Mouse (Mus musculus): ENCODE data around the gene Gm43738. TPM values are rescaled to one million over a fixed set of nuclear protein-coding genes. Genes with fewer than 3 reads are reported as not detected.

Gm43738 gene
- not detected in 2 replicates for polyA plus RNA-seq (2015; fragmentation: Nextera tagmentation; extraction: Ambion mirVana)

DNA sequence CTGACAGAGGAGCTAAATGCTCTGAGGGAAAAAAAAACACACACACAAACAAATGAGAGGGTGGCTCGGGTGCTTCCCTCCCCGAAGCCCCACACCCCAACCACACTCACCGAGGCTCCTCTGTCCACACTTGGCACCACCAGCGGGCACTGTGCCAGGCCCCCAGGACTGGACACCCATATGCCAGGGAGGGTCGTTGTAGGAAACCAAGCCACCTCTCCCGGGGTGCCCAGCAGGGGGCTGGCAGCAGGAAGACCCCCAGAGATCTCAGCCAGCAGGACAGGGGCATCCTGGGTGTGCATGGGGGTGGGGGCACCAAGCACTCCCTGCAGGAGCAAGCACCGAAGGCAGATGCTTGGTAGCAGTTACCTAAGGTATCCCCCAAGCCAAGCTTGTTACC, at the start of gene Gm43738:
TSS of gene Gm43738 (minus strand) at position 289 of the 400 bp plus-strand sequence.
- H3K36me3 ChIP-seq (ENCODE audit: insufficient read depth, low read length): peaks cover 13% of the 10 kb centered on the region; the same call in 1 of the 2 replicates
- 33% methylated on average over 7 of the region's 7 CpGs for WGBS
- 0 out of 2 replicates have a peak within 1 kb of the TSS, but pooled peaks have one; percentile 57 for H3K27ac ChIP-seq
- no peak for TF ChIP-seq CTCF (IDR thresholded peaks at IDR 0.05; ENCODE audit: low read depth)
- no peak for ATAC-seq (replicated peaks; ENCODE audit: low FRiP score, low read depth)
- H3K9ac ChIP-seq (ENCODE audit: low read depth, low read length): peak within 1 kb of the TSS; percentile 51
- H3K4me3 ChIP-seq (replicated peaks; ENCODE audit: low read depth, low read length): peak within 1 kb of the TSS; percentile 50
- peaks cover 4% of the 10 kb centered on the region; the same call in 1 of the 2 replicates for H3K4me1 ChIP-seq (replicated peaks; ENCODE audit: insufficient read depth, low read length)
- no peak for DNase-seq (ENCODE audit: low spot score)
- no peaks in the 10 kb centered on the region for H3K9me3 ChIP-seq (replicated peaks; ENCODE audit: low read length)
- no peaks in the 10 kb centered on the region for H3K27me3 ChIP-seq (ENCODE audit: insufficient read depth, low read length)
- peak within 1 kb of the TSS; percentile 86 for H3K4me2 ChIP-seq (ENCODE audit: low read length)

DNA sequence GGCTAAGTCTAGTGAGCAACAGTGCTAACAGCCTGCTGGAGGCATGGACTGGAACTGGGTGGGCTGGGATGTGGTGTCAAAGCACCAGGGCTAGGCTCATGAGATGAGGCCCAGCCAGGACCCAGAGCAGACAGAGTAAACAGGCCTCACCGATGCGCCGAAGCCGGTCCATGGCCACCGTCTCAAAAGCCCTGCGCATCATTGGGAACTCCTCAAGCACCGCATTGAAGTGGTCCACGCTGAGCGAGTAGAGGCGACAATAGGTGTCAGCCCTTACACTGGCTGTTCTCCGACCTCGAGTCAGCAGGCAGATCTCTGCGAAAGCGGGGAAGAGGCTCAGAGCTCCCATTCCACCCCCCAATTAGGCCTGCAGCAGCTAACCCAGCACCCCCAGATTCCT, 47.7 kb upstream of the Gm43738 start:
- Histone ChIP-seq H3K36me3 (ENCODE audit: insufficient read depth, low read length) (no peaks in the 10 kb centered on the region), H3K27ac (no peak overlapping the region), H3K9me3 (replicated peaks; ENCODE audit: low read length) (no peaks in the 10 kb centered on the region), H3K4me3 (replicated peaks; ENCODE audit: low read depth, low read length) (no peak overlapping the region), H3K4me1 (replicated peaks; ENCODE audit: insufficient read depth, low read length) (0 out of 2 replicates have a peak, but pooled peaks cover 4% of the 10 kb centered on the region), H3K4me2 (ENCODE audit: low read length) (no peak overlapping the region), H3K9ac (ENCODE audit: low read depth, low read length) (no peak overlapping the region), H3K27me3 (ENCODE audit: insufficient read depth, low read length) (no peaks in the 10 kb centered on the region)
- ATAC-seq (replicated peaks; ENCODE audit: low FRiP score, low read depth) (no peak), DNase-seq (ENCODE audit: low spot score) (no peak)
- TF ChIP-seq CTCF (IDR thresholded peaks at IDR 0.05; ENCODE audit: low read depth): no peak
- WGBS: 61% methylated on average over 14 of the region's 14 CpGs

DNA sequence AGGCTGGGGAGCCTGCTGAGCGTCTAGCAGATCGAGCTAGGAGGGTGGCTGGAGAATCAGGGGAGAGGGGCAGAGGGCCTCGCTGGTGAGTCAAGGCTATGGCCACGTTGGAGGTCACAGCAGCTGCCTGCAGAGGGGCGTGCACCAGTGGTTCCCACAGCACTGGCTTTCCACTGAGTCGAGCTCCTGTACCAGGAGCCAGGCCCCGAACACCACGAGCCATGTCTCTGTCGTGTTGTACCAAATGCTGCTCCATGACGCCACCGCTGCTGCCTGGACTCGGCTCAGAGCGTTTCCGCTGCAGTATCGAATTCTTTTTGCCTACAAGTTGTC, 47.0 kb upstream of the Gm43738 start:
- H3K27me3 ChIP-seq (ENCODE audit: insufficient read depth, low read length): no peaks in the 10 kb centered on the region
- H3K9me3 ChIP-seq (replicated peaks; ENCODE audit: low read length): no peaks in the 10 kb centered on the region
- TF ChIP-seq CTCF (IDR thresholded peaks at IDR 0.05; ENCODE audit: low read depth): no peak
- DNase-seq (ENCODE audit: low spot score) (peak; percentile 14), ATAC-seq (replicated peaks; ENCODE audit: low FRiP score, low read depth) (peak; percentile 44)
- 0 out of 2 replicates have a peak, but pooled peaks cover 4% of the 10 kb centered on the region for H3K4me1 ChIP-seq (replicated peaks; ENCODE audit: insufficient read depth, low read length)
- H3K4me2 ChIP-seq (ENCODE audit: low read length): peak overlapping the region; percentile 59
- H3K36me3 ChIP-seq (ENCODE audit: insufficient read depth, low read length): no peaks in the 10 kb centered on the region
- no peak overlapping the region for H3K27ac ChIP-seq
- 0 out of 2 replicates have a peak overlapping the region, but pooled peaks have one; percentile 35 for H3K9ac ChIP-seq (ENCODE audit: low read depth, low read length)
- H3K4me3 ChIP-seq (replicated peaks; ENCODE audit: low read depth, low read length): peak overlapping the region; percentile 23
- WGBS: 7% methylated on average over 15 of the region's 15 CpGs

DNA sequence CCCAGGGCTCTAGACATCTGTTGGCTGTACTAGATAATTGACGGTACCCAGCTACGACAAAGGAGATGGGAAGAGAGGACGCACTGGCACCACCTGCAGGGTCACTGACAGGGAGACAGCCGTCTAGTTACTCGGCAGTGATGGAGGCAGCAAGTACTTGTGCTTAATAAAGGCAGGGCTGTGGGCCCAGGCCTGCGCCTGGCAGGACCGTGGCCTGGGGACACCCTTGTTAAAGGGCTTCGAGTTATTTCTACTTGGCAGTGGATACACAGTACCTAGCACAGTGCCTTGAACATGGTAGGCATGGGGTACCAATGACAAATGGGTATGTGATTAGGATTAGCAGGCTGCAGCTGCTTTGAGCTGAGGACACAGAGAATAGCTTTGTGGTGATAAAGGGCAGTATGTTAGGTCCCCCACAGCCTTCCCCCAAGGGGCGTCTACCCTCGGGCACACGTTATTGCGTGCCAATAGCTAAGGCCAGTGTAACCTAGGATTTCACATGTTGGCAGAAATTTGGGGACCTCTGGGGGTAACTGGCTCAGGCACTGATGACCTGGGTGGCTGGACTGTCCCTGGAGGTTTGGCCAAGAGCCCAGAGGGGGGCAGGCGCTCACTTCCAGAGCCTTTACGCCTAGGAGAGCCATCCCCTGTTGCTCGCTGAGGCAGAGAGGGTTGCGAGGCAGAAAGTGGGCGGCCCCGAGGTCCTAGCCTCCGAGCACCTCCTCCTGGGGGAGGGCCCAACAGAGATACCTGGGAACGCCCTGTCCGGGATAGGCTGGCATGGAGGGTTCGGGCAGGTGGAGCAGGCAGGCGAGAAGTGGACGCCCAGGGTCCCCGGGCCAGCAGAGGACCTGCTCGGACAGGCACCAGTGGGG, 46.4 kb upstream of the Gm43738 start:
- 0 out of 2 replicates have a peak overlapping the region, but pooled peaks have one; percentile 35 for H3K9ac ChIP-seq (ENCODE audit: low read depth, low read length)
- no peaks in the 10 kb centered on the region for H3K27me3 ChIP-seq (ENCODE audit: insufficient read depth, low read length)
- H3K4me3 ChIP-seq (replicated peaks; ENCODE audit: low read depth, low read length): peak overlapping the region; percentile 23
- H3K4me1 ChIP-seq (replicated peaks; ENCODE audit: insufficient read depth, low read length): 0 out of 2 replicates have a peak, but pooled peaks cover 4% of the 10 kb centered on the region
- WGBS: 27% methylated on average over 26 of the region's 26 CpGs
- no peak overlapping the region for H3K27ac ChIP-seq
- peak overlapping the region; percentile 59 for H3K4me2 ChIP-seq (ENCODE audit: low read length)
- no peaks in the 10 kb centered on the region for H3K9me3 ChIP-seq (replicated peaks; ENCODE audit: low read length)
- TF ChIP-seq CTCF (IDR thresholded peaks at IDR 0.05; ENCODE audit: low read depth): peak; percentile 25; the same call in 1 of the 2 replicates
- ATAC-seq (replicated peaks; ENCODE audit: low FRiP score, low read depth): peak; percentile 84
- DNase-seq (ENCODE audit: low spot score): peak; percentile 44
- no peaks in the 10 kb centered on the region for H3K36me3 ChIP-seq (ENCODE audit: insufficient read depth, low read length)

DNA sequence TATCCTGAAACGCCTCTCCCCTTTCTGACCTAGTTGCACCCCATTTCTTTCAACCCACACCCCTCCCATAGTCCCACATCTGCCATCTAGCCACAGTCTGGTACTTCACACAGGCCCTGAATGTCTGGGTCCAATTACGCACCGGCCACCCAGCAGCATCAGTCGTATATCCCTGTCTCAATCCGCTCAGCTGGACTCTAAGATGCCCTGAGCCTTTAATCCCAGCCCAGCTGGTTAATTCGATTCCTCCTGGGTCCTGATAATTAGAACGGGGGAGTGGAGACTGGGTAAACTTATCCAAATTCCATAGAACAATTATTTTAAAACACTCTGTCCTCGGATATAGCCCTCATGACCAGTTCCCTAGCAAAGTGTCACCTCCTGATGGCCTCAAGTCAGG, 44.7 kb upstream of the Gm43738 start:
- DNase-seq (ENCODE audit: low spot score) (no peak), ATAC-seq (replicated peaks; ENCODE audit: low FRiP score, low read depth) (no peak)
- H3K4me3 ChIP-seq (replicated peaks; ENCODE audit: low read depth, low read length): no peak overlapping the region
- H3K27me3 ChIP-seq (ENCODE audit: insufficient read depth, low read length): no peaks in the 10 kb centered on the region
- 0 out of 2 replicates have a peak, but pooled peaks cover 4% of the 10 kb centered on the region for H3K4me1 ChIP-seq (replicated peaks; ENCODE audit: insufficient read depth, low read length)
- 40% methylated on average over 8 of the region's 8 CpGs for WGBS
- H3K27ac ChIP-seq: no peak overlapping the region
- no peaks in the 10 kb centered on the region for H3K36me3 ChIP-seq (ENCODE audit: insufficient read depth, low read length)
- H3K4me2 ChIP-seq (ENCODE audit: low read length): no peak overlapping the region
- H3K9me3 ChIP-seq (replicated peaks; ENCODE audit: low read length): no peaks in the 10 kb centered on the region
- H3K9ac ChIP-seq (ENCODE audit: low read depth, low read length): no peak overlapping the region
- no peak for TF ChIP-seq CTCF (IDR thresholded peaks at IDR 0.05; ENCODE audit: low read depth)

DNA sequence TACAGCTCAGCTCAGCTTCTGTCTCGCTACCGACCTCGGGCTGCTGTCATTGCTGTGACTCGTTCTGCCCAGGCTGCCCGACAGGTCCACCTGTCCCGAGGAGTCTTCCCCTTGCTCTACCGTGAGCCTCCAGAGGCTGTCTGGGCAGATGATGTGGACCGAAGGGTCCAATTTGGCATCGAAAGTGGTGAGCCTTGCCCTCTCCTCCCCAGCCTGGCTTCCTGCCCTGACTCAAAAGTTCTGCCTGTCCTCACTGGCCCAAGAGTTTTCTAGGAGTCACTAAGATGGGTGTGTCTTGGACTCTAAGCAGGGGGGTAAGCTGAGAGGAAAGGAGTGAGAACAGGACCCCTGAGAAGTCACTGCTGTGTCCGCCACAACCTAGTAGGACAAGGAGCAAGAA, 43.9 kb upstream of the Gm43738 start:
- 73% methylated on average over 10 of the region's 10 CpGs for WGBS
- Histone ChIP-seq H3K9me3 (replicated peaks; ENCODE audit: low read length) (no peaks in the 10 kb centered on the region), H3K4me3 (replicated peaks; ENCODE audit: low read depth, low read length) (no peak overlapping the region), H3K4me2 (ENCODE audit: low read length) (no peak overlapping the region), H3K27ac (no peak overlapping the region), H3K27me3 (ENCODE audit: insufficient read depth, low read length) (no peaks in the 10 kb centered on the region), H3K4me1 (replicated peaks; ENCODE audit: insufficient read depth, low read length) (0 out of 2 replicates have a peak, but pooled peaks cover 4% of the 10 kb centered on the region), H3K9ac (ENCODE audit: low read depth, low read length) (no peak overlapping the region), H3K36me3 (ENCODE audit: insufficient read depth, low read length) (no peaks in the 10 kb centered on the region)
- TF ChIP-seq CTCF (IDR thresholded peaks at IDR 0.05; ENCODE audit: low read depth): no peak
- DNase-seq (ENCODE audit: low spot score): no peak
- ATAC-seq (replicated peaks; ENCODE audit: low FRiP score, low read depth): no peak
